Mouse (Mus musculus): ENCODE measurements around the gene Txndc12. TPM values are rescaled to one million over a fixed set of nuclear protein-coding genes. Genes with fewer than 3 reads are reported as not detected.
A peak's percentile ranks its signal among the peaks of the same experiment; 100 is the strongest.

Txndc12 gene
- 81.9 and 90.5 TPM in 2 replicates for polyA plus RNA-seq (2015; fragmentation: Nextera tagmentation; extraction: Ambion mirVana)

DNA sequence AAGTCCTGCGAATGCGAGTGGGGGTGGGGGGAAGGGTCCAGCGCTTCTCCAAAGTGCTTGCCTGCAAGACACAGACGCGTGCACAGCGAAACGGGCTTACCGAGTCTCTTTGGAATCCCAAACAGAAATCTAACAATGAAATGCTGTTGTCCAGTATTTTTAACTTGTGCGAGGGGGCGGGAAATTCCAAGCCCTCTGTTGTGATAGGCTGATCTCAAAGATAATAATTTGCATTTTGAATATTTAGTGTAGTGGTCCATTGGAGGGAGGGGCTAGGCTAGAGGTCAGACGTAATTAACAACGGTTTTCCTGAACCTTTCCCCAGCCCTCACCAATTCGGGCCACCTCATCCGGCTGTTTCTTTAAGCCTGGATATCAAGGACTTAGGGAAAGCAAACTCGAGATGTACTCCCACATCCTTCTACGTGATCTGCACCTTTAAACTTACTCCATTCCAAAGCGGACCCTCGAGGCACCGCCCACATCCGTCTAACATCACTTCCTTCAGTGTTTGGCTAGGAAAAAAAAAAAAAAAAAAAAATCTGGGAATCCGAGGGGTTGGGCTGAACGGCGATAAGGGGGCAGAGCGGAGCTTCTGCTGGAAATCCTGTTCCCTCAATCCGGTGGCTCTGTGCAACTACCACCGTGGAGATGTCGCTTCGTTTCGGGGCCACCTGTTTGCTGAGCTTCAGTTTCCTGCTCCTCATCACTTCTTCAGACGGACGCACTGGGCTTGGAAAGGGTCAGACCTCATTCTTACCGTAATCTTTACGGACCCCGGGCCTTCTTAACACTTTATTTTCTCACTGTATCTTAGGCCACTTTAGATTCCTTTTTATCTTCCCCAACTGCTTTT lies at the start of gene Txndc12:
Txndc12 (plus strand) TSS at position 487 of the 856 bp plus-strand sequence.
- under 1% methylated on average over 34 of the region's 34 CpGs for WGBS
- ATAC-seq: peak; percentile 73

DNA sequence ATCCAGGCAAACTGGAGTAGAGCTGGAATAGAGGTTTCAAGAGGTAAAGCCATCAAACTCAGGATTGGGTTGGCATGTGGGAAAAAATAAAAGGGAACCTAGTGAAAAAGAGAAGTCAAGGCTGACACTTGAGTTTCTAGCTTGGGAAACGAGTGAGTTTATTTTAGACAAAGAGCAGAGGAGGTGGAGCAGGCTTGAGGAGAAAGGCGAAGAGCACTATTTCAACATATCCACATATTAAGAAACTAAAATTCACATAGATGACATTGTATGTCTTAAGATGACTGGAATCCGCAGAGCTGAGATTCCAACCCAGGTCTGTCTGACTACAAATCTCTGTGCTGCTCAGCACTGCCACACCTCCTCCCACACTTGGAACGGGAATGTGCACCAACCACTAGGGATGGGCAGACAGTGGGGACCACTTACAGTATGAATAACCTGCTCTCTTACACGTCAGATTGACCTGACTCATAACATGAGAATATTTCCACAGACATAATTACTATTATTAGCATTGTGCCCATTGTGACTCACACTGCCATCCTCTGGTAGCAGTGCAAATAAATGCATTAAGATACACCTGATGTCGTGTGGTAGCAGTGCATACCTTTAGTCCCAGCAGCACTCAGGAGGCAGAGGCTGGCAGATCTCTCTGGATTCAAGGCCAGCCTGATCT lies 45.0 kb upstream of the Txndc12 start:
- H3K36me3 ChIP-seq (ENCODE audit: control insufficient read depth, insufficient read depth): no peaks in the 10 kb centered on the region
- H3K4me3 ChIP-seq (replicated peaks; ENCODE audit: low read length): no peak overlapping the region
- H3K27me3 ChIP-seq (replicated peaks; ENCODE audit: control insufficient read depth, insufficient read depth, low read length): no peaks in the 10 kb centered on the region
- no peak overlapping the region for H3K27ac ChIP-seq (ENCODE audit: low read length)
- H3K9ac ChIP-seq (replicated peaks; ENCODE audit: low read depth, low read length): no peak overlapping the region
- WGBS: 73% methylated on average over 6 of the region's 6 CpGs
- no peak overlapping the region for H3K4me2 ChIP-seq (ENCODE audit: low read length)
- H3K9me3 ChIP-seq (ENCODE audit: control insufficient read depth, low read length): no peaks in the 10 kb centered on the region
- ATAC-seq: no peak
- no peaks in the 10 kb centered on the region for H3K4me1 ChIP-seq (replicated peaks; ENCODE audit: control insufficient read depth, insufficient read depth, low read length)

More for the DNA sequence above, at the start of gene Txndc12:
- H3K4me1 ChIP-seq (replicated peaks; ENCODE audit: control insufficient read depth, insufficient read depth, low read length): peaks cover 30% of the 10 kb centered on the region
- peak within 1 kb of the TSS; percentile 68 for H3K4me3 ChIP-seq (replicated peaks; ENCODE audit: low read length)
- no peaks in the 10 kb centered on the region for H3K27me3 ChIP-seq (replicated peaks; ENCODE audit: control insufficient read depth, insufficient read depth, low read length)
- H3K27ac ChIP-seq (ENCODE audit: low read length): peak within 1 kb of the TSS; percentile 100
- H3K4me2 ChIP-seq (ENCODE audit: low read length): peak within 1 kb of the TSS; percentile 60
- H3K9me3 ChIP-seq (ENCODE audit: control insufficient read depth, low read length): no peaks in the 10 kb centered on the region
- H3K9ac ChIP-seq (replicated peaks; ENCODE audit: low read depth, low read length): peak within 1 kb of the TSS; percentile 98
- H3K36me3 ChIP-seq (ENCODE audit: control insufficient read depth, insufficient read depth): no peaks in the 10 kb centered on the region

DNA sequence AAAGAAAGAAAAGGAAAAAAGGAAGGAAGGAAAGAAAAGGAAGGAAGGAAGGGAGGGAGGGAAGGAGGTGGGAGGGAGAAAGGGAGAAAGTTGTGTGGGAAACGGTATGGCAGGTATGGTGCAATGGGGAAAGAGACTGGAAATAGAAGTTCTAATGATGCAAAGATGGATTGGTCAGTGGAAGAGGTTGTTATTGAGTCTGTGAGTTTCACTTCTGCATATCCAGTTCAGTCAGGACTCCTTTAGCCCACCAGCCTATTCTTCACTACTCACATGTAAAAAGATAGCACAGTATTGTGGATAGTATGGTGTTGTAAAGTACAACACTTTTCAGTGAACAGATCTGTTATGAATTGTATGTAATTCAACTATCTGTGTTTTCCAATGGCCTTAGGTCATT lies 43.9 kb upstream of the Txndc12 start:
- 85% methylated on average over 1 of the region's 1 CpGs for WGBS
- H3K4me1 ChIP-seq (replicated peaks; ENCODE audit: control insufficient read depth, insufficient read depth, low read length): no peaks in the 10 kb centered on the region

DNA sequence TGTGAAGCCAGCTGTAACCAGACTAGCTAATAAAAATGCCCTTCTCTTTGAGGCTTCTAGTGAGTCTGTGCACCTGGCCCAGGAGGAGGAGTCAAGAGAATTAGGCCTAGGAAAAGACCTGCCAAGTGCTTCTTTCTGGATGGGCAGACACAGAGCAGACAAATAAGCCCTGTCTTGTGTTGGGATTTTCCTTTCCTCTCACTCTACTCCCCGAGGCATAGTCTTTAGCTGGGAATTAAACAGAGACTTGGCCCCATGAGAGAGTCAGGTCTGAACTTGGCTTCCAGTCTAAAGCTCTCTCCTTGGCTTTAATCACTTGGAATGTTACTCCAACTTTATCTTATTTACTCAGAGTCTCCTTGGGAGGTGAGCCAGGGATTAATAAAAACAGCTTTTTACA lies 40.5 kb upstream of the Txndc12 start:
- Histone ChIP-seq H3K4me2 (ENCODE audit: low read length) (no peak overlapping the region), H3K4me3 (replicated peaks; ENCODE audit: low read length) (no peak overlapping the region), H3K9me3 (ENCODE audit: control insufficient read depth, low read length) (no peaks in the 10 kb centered on the region), H3K9ac (replicated peaks; ENCODE audit: low read depth, low read length) (no peak overlapping the region), H3K36me3 (ENCODE audit: control insufficient read depth, insufficient read depth) (no peaks in the 10 kb centered on the region), H3K4me1 (replicated peaks; ENCODE audit: control insufficient read depth, insufficient read depth, low read length) (no peaks in the 10 kb centered on the region), H3K27ac (ENCODE audit: low read length) (no peak overlapping the region), H3K27me3 (replicated peaks; ENCODE audit: control insufficient read depth, insufficient read depth, low read length) (no peaks in the 10 kb centered on the region)
- no peak for ATAC-seq
- WGBS: 55% methylated on average over 1 of the region's 1 CpGs

More for the DNA sequence above, 43.9 kb upstream of the Txndc12 start:
- Histone ChIP-seq H3K4me3 (replicated peaks; ENCODE audit: low read length) (no peak overlapping the region), H3K4me2 (ENCODE audit: low read length) (no peak overlapping the region), H3K27ac (ENCODE audit: low read length) (no peak overlapping the region), H3K36me3 (ENCODE audit: control insufficient read depth, insufficient read depth) (no peaks in the 10 kb centered on the region), H3K9ac (replicated peaks; ENCODE audit: low read depth, low read length) (no peak overlapping the region), H3K9me3 (ENCODE audit: control insufficient read depth, low read length) (no peaks in the 10 kb centered on the region), H3K27me3 (replicated peaks; ENCODE audit: control insufficient read depth, insufficient read depth, low read length) (no peaks in the 10 kb centered on the region)
- ATAC-seq: no peak

DNA sequence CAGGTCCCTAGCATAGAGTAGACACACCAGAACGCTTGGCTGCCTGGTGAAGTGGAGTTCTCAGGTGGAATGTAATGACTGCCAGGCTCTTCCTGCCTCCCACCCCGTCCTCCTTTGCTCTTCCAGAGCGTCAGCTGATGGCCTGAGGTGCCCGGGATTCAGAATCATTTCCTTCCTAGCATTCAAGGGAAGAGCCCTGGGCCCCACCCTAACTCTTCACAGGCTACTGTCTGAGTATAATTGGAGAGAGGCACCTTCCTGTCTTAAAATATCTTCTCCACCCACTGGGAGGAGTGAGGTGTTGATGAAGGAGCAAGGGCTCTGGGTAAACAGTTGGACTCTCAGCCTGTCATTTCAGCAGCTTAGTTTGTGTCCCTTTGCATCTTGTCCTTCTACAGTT lies 37.7 kb upstream of the Txndc12 start:
- Histone ChIP-seq H3K36me3 (ENCODE audit: control insufficient read depth, insufficient read depth) (no peaks in the 10 kb centered on the region), H3K27me3 (replicated peaks; ENCODE audit: control insufficient read depth, insufficient read depth, low read length) (no peaks in the 10 kb centered on the region), H3K4me1 (replicated peaks; ENCODE audit: control insufficient read depth, insufficient read depth, low read length) (no peaks in the 10 kb centered on the region), H3K4me3 (replicated peaks; ENCODE audit: low read length) (no peak overlapping the region), H3K9me3 (ENCODE audit: control insufficient read depth, low read length) (no peaks in the 10 kb centered on the region), H3K4me2 (ENCODE audit: low read length) (no peak overlapping the region), H3K9ac (replicated peaks; ENCODE audit: low read depth, low read length) (no peak overlapping the region), H3K27ac (ENCODE audit: low read length) (no peak overlapping the region)
- WGBS: 66% methylated on average over 4 of the region's 4 CpGs
- ATAC-seq: no peak

DNA sequence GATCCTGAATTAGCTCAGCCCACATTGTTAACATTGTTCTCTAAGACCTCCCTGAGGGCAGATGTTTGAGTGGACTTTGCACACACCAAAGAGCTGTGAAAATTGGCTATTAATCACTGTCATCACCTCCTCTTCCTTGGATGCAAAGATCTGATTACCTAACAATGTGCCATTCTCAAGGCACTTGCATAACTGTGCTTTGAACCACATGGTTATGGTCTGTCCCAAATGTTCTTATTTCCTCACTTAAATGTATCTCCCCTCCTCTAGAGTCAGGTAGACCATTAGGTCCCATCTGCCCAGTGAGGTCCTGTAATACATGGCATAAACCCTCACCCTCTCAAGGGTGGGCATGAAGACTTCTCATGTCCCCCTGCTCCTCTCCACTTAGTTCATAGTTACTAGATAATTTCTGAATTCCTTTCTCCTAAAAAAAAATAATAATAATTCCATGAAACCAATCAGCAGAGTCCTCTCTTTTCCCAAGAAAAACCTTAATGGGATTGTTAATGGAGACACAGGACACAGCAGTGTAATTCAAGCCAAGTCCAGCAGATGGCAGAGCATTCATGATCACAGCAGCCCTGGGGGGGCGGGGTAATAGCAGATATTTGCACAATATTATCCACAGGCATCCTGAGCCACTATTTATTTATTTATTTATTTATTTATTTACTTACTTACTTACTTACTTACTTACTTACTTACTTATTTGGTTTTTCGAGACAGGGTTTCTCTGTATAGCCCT lies 36.1 kb upstream of the Txndc12 start:
- WGBS: 56% methylated on average over 2 of the region's 2 CpGs
- Histone ChIP-seq H3K4me1 (replicated peaks; ENCODE audit: control insufficient read depth, insufficient read depth, low read length) (no peaks in the 10 kb centered on the region), H3K9me3 (ENCODE audit: control insufficient read depth, low read length) (no peaks in the 10 kb centered on the region), H3K4me3 (replicated peaks; ENCODE audit: low read length) (no peak overlapping the region), H3K9ac (replicated peaks; ENCODE audit: low read depth, low read length) (no peak overlapping the region), H3K27me3 (replicated peaks; ENCODE audit: control insufficient read depth, insufficient read depth, low read length) (no peaks in the 10 kb centered on the region), H3K27ac (ENCODE audit: low read length) (no peak overlapping the region), H3K36me3 (ENCODE audit: control insufficient read depth, insufficient read depth) (no peaks in the 10 kb centered on the region), H3K4me2 (ENCODE audit: low read length) (no peak overlapping the region)
- no peak for ATAC-seq

DNA sequence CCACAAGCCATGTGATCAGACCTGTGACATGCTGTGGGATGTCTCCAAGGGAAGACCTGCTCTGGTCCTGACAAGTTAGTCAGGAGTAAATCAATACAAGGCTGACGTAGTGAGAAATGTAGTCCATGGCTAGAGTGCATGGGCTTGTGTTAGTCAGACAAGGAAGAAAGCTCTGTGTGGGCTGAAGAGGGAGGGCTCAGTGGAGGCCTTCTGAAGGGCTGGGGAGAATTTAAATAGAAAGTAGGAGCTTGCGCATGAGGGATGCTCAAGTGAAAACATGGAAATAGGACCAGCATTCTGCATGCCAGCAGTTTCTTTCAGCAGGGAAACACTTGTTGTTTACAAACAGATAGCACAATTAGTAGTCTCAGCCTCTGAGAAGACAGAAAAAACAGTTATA lies 30.9 kb upstream of the Txndc12 start:
- Histone ChIP-seq H3K4me3 (replicated peaks; ENCODE audit: low read length) (no peak overlapping the region), H3K9me3 (ENCODE audit: control insufficient read depth, low read length) (no peaks in the 10 kb centered on the region), H3K27me3 (replicated peaks; ENCODE audit: control insufficient read depth, insufficient read depth, low read length) (no peaks in the 10 kb centered on the region), H3K9ac (replicated peaks; ENCODE audit: low read depth, low read length) (no peak overlapping the region), H3K27ac (ENCODE audit: low read length) (no peak overlapping the region), H3K4me1 (replicated peaks; ENCODE audit: control insufficient read depth, insufficient read depth, low read length) (no peaks in the 10 kb centered on the region), H3K4me2 (ENCODE audit: low read length) (no peak overlapping the region), H3K36me3 (ENCODE audit: control insufficient read depth, insufficient read depth) (no peaks in the 10 kb centered on the region)
- WGBS: 78% methylated on average over 2 of the region's 2 CpGs
- no peak for ATAC-seq

DNA sequence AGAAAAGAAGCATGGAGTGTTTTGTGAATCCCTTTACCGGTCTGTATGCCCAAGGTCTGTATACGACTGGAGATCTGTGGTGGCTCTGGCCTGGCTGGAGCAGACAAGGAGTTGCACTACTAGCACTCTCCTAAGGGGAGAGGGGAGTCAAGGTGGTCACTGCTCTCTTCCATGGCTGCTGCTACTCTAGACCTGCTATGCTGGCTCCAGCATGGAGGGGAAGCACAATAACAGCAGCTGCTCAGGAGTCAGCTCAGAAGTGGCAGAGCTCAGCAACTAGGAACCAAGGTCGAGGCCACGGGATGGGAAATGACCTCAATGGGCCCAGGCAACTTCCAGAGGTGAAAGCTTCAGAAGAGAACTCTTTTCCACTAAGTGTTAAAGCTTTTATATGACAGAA lies 23.3 kb upstream of the Txndc12 start:
- ATAC-seq: no peak
- H3K36me3 ChIP-seq (ENCODE audit: control insufficient read depth, insufficient read depth): 0 out of 2 replicates have a peak, but pooled peaks cover 3% of the 10 kb centered on the region
- H3K4me3 ChIP-seq (replicated peaks; ENCODE audit: low read length): no peak overlapping the region
- no peak overlapping the region for H3K9ac ChIP-seq (replicated peaks; ENCODE audit: low read depth, low read length)
- H3K27me3 ChIP-seq (replicated peaks; ENCODE audit: control insufficient read depth, insufficient read depth, low read length): no peaks in the 10 kb centered on the region
- no peak overlapping the region for H3K27ac ChIP-seq (ENCODE audit: low read length)
- WGBS: 66% methylated on average over 4 of the region's 4 CpGs
- H3K9me3 ChIP-seq (ENCODE audit: control insufficient read depth, low read length): no peaks in the 10 kb centered on the region
- no peak overlapping the region for H3K4me2 ChIP-seq (ENCODE audit: low read length)
- no peaks in the 10 kb centered on the region for H3K4me1 ChIP-seq (replicated peaks; ENCODE audit: control insufficient read depth, insufficient read depth, low read length)

DNA sequence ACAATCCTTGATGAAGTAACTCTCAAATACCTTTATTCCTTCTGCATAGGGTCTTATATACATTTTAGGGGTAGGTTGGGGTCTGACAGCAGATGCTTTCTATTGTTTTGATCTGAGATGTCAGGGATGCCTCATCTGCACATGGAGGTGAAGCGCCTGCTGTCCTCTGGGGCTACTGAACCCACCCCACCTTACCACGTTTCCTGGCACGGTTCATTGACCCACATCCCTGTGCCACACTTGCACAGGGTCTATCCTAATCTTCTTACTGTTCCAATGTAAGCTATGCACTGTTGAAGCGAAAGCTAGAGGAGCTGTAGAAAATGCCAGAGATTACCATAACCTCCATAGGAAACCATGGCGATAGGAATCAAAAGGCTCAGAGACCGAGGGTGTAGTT lies 22.9 kb upstream of the Txndc12 start:
- Histone ChIP-seq H3K36me3 (ENCODE audit: control insufficient read depth, insufficient read depth) (0 out of 2 replicates have a peak, but pooled peaks cover 3% of the 10 kb centered on the region), H3K4me2 (ENCODE audit: low read length) (no peak overlapping the region), H3K4me3 (replicated peaks; ENCODE audit: low read length) (no peak overlapping the region), H3K27ac (ENCODE audit: low read length) (no peak overlapping the region), H3K4me1 (replicated peaks; ENCODE audit: control insufficient read depth, insufficient read depth, low read length) (no peaks in the 10 kb centered on the region), H3K27me3 (replicated peaks; ENCODE audit: control insufficient read depth, insufficient read depth, low read length) (no peaks in the 10 kb centered on the region), H3K9me3 (ENCODE audit: control insufficient read depth, low read length) (no peaks in the 10 kb centered on the region), H3K9ac (replicated peaks; ENCODE audit: low read depth, low read length) (no peak overlapping the region)
- no peak for ATAC-seq
- WGBS: 68% methylated on average over 6 of the region's 6 CpGs

All from forebrain, embryonic 16.5 days (tissue).